Mouse (Mus musculus) adrenal gland, postnatal 25 days (tissue): ENCODE data around the gene Wwc1. TPM values are rescaled to one million over a fixed set of nuclear protein-coding genes. Genes with fewer than 3 reads are reported as not detected.
"Not testable (repeated sequence)": the region's sequence is repeated elsewhere in the genome, so short reads cannot be mapped to it uniquely, and the experiment has no call there.

ENCODE experiments used
- DNase-seq: peaks from one replicate; pipeline ENCODE4 v3.0.0; 2021; ENCODE audit warnings: mixed read lengths
- total RNA-seq: library from RNA; stranded (reverse); gene quantifications from 2 replicates; pipeline ENCODE4 v1.2.3, GENCODE M21; 2021

The Wwc1 gene
- total RNA-seq, 1 experiment from 2014 or later: 80.2 TPM

- peak; percentile 19 for DNase-seq
These were observed 102.4 kb downstream of the Wwc1 start for GRCm38 (mm10) chr11:35877651-35878558.

GRCm38 (mm10) chr11:35873624-35874244 is 106.6 kb downstream of the Wwc1 start:
- no peak for DNase-seq

- no peak for DNase-seq
These were observed 109.4 kb downstream of the Wwc1 start for GRCm38 (mm10) chr11:35870961-35871360.

- no peak for DNase-seq
These were observed 114.2 kb downstream of the Wwc1 start for GRCm38 (mm10) chr11:35866140-35866539.

- DNase-seq: no peak
These were observed 115.2 kb downstream of the Wwc1 start for GRCm38 (mm10) chr11:35864981-35865604.

GRCm38 (mm10) chr11:35863653-35864052 is 116.7 kb downstream of the Wwc1 start:
- DNase-seq: no peak

GRCm38 (mm10) chr11:35857395-35858067 is 122.8 kb downstream of the Wwc1 start:
- no peak for DNase-seq

- no peak for DNase-seq
These were observed 123.8 kb downstream of the Wwc1 start for GRCm38 (mm10) chr11:35856359-35857040.

- DNase-seq: no peak
These were observed 124.8 kb downstream of the Wwc1 start for GRCm38 (mm10) chr11:35855567-35855966.

GRCm38 (mm10) chr11:35854941-35855340 is 125.4 kb downstream of the Wwc1 start:
- no peak for DNase-seq

GRCm38 (mm10) chr11:35853651-35854050 is 126.7 kb downstream of the Wwc1 start:
- DNase-seq: no peak

- DNase-seq: peak; percentile 41
These were observed 127.6 kb downstream of the Wwc1 start for GRCm38 (mm10) chr11:35852731-35853130.

- no peak for DNase-seq
These were observed 136.0 kb downstream of the Wwc1 start for GRCm38 (mm10) chr11:35844299-35844698.

- DNase-seq: not testable (repeated sequence)
These were observed 137.8 kb downstream of the Wwc1 start for GRCm38 (mm10) chr11:35842560-35842959.

- no peak for DNase-seq
These were observed 138.5 kb downstream of the Wwc1 start for GRCm38 (mm10) chr11:35841738-35842325.

- DNase-seq: not testable (repeated sequence)
These were observed 139.5 kb downstream of the Wwc1 start for GRCm38 (mm10) chr11:35840806-35841205.

GRCm38 (mm10) chr11:35840282-35840681 is 140.0 kb downstream of the Wwc1 start:
- DNase-seq: no peak

GRCm38 (mm10) chr11:35838345-35839338 is 141.7 kb downstream of the Wwc1 start:
- peak; percentile 93 for DNase-seq

- no peak for DNase-seq
These were observed 142.9 kb downstream of the Wwc1 start for GRCm38 (mm10) chr11:35837156-35838126.
